Comparison of ENCODE assay signal across 8 mouse cellular contexts in the genomic region with DNA sequence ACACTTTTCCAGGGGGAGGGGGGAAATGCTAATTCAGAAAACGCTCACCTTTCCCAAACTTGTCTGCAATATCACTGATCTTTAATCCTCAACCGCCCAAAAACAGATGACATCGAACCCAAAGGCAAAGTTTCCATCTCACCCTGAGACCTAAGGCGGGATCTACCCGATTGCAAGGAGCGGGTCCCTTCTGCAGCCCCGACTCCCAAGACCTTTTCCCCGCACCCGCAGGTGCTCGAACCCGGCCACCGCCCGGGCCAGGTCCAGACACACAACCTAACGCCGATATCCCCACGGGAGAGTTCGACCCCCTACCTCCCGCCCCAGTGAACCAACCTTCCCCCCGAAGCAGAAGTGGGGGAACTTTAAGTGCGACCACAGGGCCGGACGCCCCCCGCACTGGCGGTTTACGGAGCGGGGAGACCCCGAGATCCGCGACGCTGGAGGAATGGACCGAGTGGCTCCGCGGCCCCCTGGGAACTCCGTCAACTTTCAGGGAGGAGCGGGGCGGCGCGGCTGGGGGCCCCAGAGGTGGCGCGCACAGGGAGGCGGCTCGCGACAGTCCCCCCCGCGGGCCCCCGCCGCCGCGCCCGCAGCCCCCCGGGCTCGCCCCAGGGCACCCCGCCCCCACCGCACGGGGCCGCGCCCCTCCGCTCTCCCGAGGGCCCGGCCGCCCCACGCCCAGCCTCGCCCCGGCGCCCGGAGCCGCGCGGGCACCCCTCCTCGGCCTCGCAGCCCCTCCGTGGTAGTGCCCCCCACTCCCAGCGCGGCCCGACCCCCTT. TPM values are rescaled to one million over a fixed set of nuclear protein-coding genes. Genes with fewer than 3 reads are reported as not detected.
DNase-seq lines count a peak whose midpoint lies in the region; ATAC-seq and TF ChIP-seq lines count a peak whose summit lies in the region.

No protein-coding gene starts in this region.

- no peak for TF ChIP-seq EP300 in stomach, postnatal 0 days (optimal IDR thresholded peaks at IDR 0.05)

- no peaks in the 10 kb centered on the region for H3K9me3 ChIP-seq in heart, embryonic 13.5 days
- H3K9me3 ChIP-seq in kidney, embryonic 16.5 days (ENCODE audit: low read length) = no peaks in the 10 kb centered on the region
- no peaks in the 10 kb centered on the region for H3K9me3 ChIP-seq in midbrain, embryonic 11.5 days (ENCODE audit: control insufficient read depth, low read length)
- H3K9me3 ChIP-seq in stomach, postnatal 0 days (ENCODE audit: control insufficient read depth, low read length) = no peaks in the 10 kb centered on the region

- under 1% methylated on average over 49 of the region's 75 CpGs for WGBS in heart, embryonic 13.5 days
- 1% methylated on average over 43 of the region's 75 CpGs for WGBS in kidney, embryonic 16.5 days
- under 1% methylated on average over 44 of the region's 75 CpGs for WGBS in midbrain, embryonic 11.5 days
- WGBS in stomach, postnatal 0 days = 0% methylated on average over 38 of the region's 75 CpGs

- H3K4me2 ChIP-seq in heart, embryonic 13.5 days = peak overlapping the region; percentile 78
- H3K4me2 ChIP-seq in kidney, embryonic 16.5 days (replicated peaks; ENCODE audit: low read depth, low read length) = peak overlapping the region; percentile 92
- H3K4me2 ChIP-seq in midbrain, embryonic 11.5 days = peak overlapping the region; percentile 66
- H3K4me2 ChIP-seq in stomach, postnatal 0 days (replicated peaks; ENCODE audit: low read depth) = peak overlapping the region; percentile 95

- H3K9ac ChIP-seq in heart, embryonic 13.5 days = peak overlapping the region; percentile 100
- peak overlapping the region; percentile 97 for H3K9ac ChIP-seq in kidney, embryonic 16.5 days (replicated peaks; ENCODE audit: low read length)
- H3K9ac ChIP-seq in midbrain, embryonic 11.5 days (ENCODE audit: low read length) = peak overlapping the region; percentile 97
- peak overlapping the region; percentile 98 for H3K9ac ChIP-seq in stomach, postnatal 0 days (ENCODE audit: low read length)

- peaks cover 51% of the 10 kb centered on the region for H3K4me1 ChIP-seq in heart, embryonic 13.5 days
- peaks cover 17% of the 10 kb centered on the region; the same call in 1 of the 2 replicates for H3K4me1 ChIP-seq in kidney, embryonic 16.5 days (ENCODE audit: insufficient read depth, low read length)
- H3K4me1 ChIP-seq in midbrain, embryonic 11.5 days (ENCODE audit: control insufficient read depth, insufficient read depth, low read length) = peaks cover 7% of the 10 kb centered on the region; the same call in 1 of the 2 replicates
- peaks cover 2% of the 10 kb centered on the region; the same call in 1 of the 2 replicates for H3K4me1 ChIP-seq in stomach, postnatal 0 days (replicated peaks; ENCODE audit: control insufficient read depth, insufficient read depth)

- no peak for TF ChIP-seq CTCF in stomach, postnatal 0 days (IDR thresholded peaks at IDR 0.05; ENCODE audit: low read depth)

- H3K27ac ChIP-seq in heart, embryonic 13.5 days (replicated peaks) = peak overlapping the region; percentile 100
- peak overlapping the region; percentile 100 for H3K27ac ChIP-seq in kidney, embryonic 16.5 days (ENCODE audit: low read length)
- H3K27ac ChIP-seq in midbrain, embryonic 11.5 days (ENCODE audit: low read depth, low read length) = peak overlapping the region; percentile 96
- H3K27ac ChIP-seq in stomach, postnatal 0 days (replicated peaks) = peak overlapping the region; percentile 99

- DNase-seq in cerebellum, adult 11 months = peak; percentile 47
- no peak for DNase-seq in cerebellum, postnatal 4 days (ENCODE audit: low spot score in 2 of 2)
- DNase-seq in R1 (ENCODE audit: low read depth, low spot score) = peak; percentile 38
- DNase-seq in embryo, embryonic 11 days = peak; percentile 51
- peak; percentile 91 for DNase-seq in midbrain, embryonic 11.5 days (ENCODE audit: low spot score, missing footprints)
- DNase-seq in stomach, postnatal 0 days (ENCODE audit: low spot score) = no peak

- peak; percentile 62 for ATAC-seq in heart, embryonic 13.5 days (ENCODE audit: extremely low read depth, insufficient number of reproducible peaks, low FRiP score, low TSS enrichment)
- ATAC-seq in kidney, embryonic 16.5 days (ENCODE audit: low FRiP score, low TSS enrichment) = peak; percentile 72
- peak; percentile 80 for ATAC-seq in midbrain, embryonic 11.5 days (ENCODE audit: low FRiP score)
- peak; percentile 64 for ATAC-seq in stomach, postnatal 0 days (ENCODE audit: low FRiP score, low TSS enrichment)

- H3K4me3 ChIP-seq in heart, embryonic 13.5 days = peak overlapping the region; percentile 98
- peak overlapping the region; percentile 97 for H3K4me3 ChIP-seq in kidney, embryonic 16.5 days (ENCODE audit: low read length)
- H3K4me3 ChIP-seq in midbrain, embryonic 11.5 days (ENCODE audit: low read depth, low read length) = peak overlapping the region; percentile 95
- peak overlapping the region; percentile 90 for H3K4me3 ChIP-seq in stomach, postnatal 0 days (ENCODE audit: low read depth, low read length)

- no peaks in the 10 kb centered on the region for H3K36me3 ChIP-seq in heart, embryonic 13.5 days
- H3K36me3 ChIP-seq in kidney, embryonic 16.5 days (ENCODE audit: insufficient read depth, low read length) = no peaks in the 10 kb centered on the region
- H3K36me3 ChIP-seq in midbrain, embryonic 11.5 days (ENCODE audit: control insufficient read depth, insufficient read depth, low read length) = no peaks in the 10 kb centered on the region
- no peaks in the 10 kb centered on the region for H3K36me3 ChIP-seq in stomach, postnatal 0 days (ENCODE audit: control insufficient read depth, insufficient read depth, low read length)

- H3K27me3 ChIP-seq in heart, embryonic 13.5 days (replicated peaks) = no peaks in the 10 kb centered on the region
- no peaks in the 10 kb centered on the region for H3K27me3 ChIP-seq in kidney, embryonic 16.5 days (ENCODE audit: insufficient read depth, low read length)
- H3K27me3 ChIP-seq in midbrain, embryonic 11.5 days (ENCODE audit: control insufficient read depth, insufficient read depth, low read length) = no peaks in the 10 kb centered on the region
- H3K27me3 ChIP-seq in stomach, postnatal 0 days (ENCODE audit: control insufficient read depth, insufficient read depth, low read length) = no peaks in the 10 kb centered on the region

RNA-seq across cellular contexts. Expression of gene Mef2a, which starts 0.6 kb away (rescaled TPM):
- polyA plus RNA-seq in heart, embryonic 13.5 days (2015; fragmentation: Nextera tagmentation; extraction: Ambion mirVana) = 73.7 and 82.1 TPM in 2 replicates
- 37.6 and 39.5 TPM in 2 replicates for polyA plus RNA-seq in kidney, embryonic 16.5 days (2015; fragmentation: Nextera tagmentation; extraction: Ambion mirVana)
- 24.1 and 28.9 TPM in 2 replicates for polyA plus RNA-seq in midbrain, embryonic 11.5 days (2014; fragmentation: Nextera tagmentation; extraction: Ambion mirVana)
- polyA plus RNA-seq in stomach, postnatal 0 days (2015; fragmentation: Nextera tagmentation; extraction: Ambion mirVana) = 20.0 and 21.5 TPM in 2 replicates

Comparison
In these comparisons a context has a peak if more than half of its experiments do, and no peak if none do; other contexts are left out.
1. DNase-seq: peak in cerebellum, adult 11 months (single experiment), R1 (single experiment), embryo, embryonic 11 days (single experiment) and midbrain, embryonic 11.5 days (single experiment); none in cerebellum, postnatal 4 days (0 of 2) and stomach, postnatal 0 days (single experiment).
2. Peak in every context shown above with its lines, with median percentiles within 50 percentile points of each other: ATAC-seq, H3K27ac ChIP-seq, H3K4me2 ChIP-seq, H3K4me3 ChIP-seq and H3K9ac ChIP-seq.